Mouse (Mus musculus): ENCODE data around the gene Prkca.

Prkca gene

DNA sequence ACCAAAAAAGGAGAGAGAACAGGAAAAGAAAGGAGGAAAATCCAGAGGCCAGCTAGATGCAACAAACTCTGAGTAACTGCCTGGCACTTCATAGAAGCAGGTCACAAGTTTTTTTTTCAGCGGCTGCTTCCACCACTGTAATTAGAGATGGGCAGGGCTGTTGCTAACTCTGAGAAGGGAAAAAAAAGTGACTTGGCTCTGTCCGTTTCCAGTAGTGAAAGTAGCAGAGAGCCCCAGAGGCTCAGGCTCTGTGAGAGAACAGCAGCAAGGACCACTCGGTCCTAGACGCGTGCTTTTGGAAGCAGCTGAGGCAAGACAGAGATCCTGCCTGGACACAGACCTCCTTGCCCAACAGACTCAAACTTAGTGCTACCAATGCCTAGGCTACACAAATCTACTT is 7.3 kb downstream of the Prkca start:
- no peak for DNase-seq

- no peak for DNase-seq
Observed at GRCm38 (mm10) chr11:108335536-108335935, 8.2 kb downstream of the Prkca start.

DNA sequence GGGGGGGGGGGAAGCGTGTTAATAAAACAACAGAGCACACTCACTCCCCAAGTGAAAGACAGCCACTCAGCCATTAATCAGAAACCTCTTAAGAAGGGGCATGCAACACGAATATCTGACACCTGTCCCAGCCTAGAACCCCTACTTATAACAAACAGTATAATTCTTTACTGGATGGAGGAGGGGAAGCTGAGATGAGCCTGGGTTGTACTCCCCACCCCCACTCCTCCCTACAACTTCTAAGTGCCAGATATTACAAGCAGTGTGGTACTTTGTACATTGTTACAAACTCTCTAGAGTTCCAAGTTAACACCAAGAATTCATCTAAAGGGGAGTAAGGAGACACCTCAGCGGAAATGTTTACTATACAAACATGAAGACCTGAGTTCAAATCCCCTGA is 9.1 kb downstream of the Prkca start:
- no peak for DNase-seq

- DNase-seq: no peak
Observed at GRCm38 (mm10) chr11:108333583-108334379, 9.9 kb downstream of the Prkca start.

DNA sequence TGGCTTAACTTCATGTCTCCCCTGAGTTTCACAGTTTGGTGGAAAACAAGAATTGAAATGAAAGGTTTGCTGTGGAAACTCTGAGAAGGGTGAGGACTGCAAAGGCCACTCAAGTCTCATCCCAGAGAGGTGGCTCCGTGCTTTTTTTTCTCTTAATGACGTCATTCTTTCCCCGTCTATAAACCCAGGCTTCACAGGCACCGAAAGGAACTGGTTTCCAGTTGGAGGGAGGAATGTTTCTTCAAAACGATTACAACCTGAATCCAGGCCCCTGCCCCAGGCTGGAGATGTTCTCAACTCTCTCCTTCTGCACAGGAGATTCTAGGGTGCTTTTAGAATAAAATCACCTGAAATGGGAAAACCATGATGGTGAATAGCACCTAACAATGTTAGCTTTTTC is 10.7 kb downstream of the Prkca start:
- DNase-seq: no peak

DNA sequence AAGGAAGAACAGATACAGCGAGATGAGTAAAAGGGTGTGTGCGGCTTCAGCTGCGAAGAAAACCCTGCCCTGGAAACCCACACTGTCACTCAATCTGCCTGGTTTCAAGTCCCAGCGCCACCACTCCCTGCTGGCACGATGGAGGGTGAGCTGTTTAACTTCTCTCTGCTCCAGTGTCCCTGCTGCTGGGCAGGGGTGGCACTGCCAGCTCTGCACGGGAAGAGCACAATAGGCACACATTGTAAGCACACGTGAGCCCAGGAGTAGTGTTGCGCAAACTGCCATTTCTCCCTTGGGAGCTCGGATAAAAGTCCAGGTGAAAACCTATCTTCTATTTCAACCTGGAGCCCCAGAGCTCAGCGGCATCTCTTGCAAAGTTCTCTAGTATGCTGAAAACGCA is 12.9 kb downstream of the Prkca start:
- no peak for DNase-seq

DNA sequence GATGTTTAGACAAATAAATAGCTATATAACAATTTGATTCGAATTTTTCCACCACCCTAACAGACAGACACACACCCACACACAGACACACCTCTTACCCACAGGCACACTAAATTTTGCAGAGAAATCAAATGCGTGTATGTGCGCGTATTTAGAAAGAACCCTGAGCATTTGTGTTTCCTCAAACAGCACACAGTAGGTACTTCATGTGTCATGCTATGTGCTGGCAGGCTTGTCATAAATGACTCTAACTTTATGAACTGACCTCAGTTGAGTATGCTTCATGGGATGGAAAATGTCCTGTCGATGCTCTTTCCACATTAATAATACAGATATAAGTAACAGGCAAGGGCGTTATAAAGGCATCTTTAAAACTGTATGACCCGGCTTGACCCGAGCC is 17.8 kb downstream of the Prkca start:
- no peak for DNase-seq

- DNase-seq: no peak
Observed at GRCm38 (mm10) chr11:108322156-108322555, 21.6 kb downstream of the Prkca start.

- no peak for DNase-seq
Observed at GRCm38 (mm10) chr11:108320561-108320960, 23.2 kb downstream of the Prkca start.

DNA sequence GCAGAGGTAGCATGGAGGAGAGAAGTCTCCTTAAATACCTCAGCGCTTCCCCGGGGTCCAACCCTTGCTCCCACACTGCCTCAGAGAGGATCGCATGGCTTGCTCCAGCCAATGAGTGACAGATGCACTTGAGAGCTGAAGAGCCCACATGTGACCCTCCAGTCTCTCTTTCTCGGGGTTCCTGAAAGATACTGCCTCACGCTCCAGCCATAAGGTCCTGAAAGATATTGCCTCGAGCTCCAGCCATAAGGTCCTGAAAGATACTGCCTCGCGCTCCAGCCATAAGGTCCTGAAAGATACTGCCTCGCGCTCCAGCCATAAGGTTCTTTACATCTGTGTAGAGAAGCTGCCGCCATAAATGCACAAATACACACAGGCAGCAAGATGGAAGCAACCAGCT is 24.6 kb downstream of the Prkca start:
- no peak for DNase-seq

GRCm38 (mm10) chr11:108317878-108318277 is 25.9 kb downstream of the Prkca start:
- no peak for DNase-seq

- no peak for DNase-seq
Observed at GRCm38 (mm10) chr11:108315736-108316135, 28.0 kb downstream of the Prkca start.

DNA sequence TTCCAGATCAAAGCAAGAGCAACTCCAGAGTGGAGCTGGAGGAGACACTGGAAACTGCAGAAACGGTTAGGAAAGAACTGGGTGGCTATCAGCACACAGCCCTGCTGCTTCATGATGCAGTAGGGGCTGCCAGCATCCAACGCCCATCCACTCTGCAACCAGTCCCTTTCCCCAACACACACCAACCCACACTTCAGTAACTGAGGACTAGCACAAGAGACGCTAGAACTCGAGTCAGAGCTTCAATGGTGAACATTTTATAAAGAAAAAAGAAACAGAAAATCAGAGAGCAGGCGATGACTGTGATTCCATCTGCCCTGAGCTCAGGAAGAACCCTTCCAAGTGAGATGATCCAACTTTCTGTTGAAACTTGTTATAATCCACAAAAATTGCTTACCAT is 31.2 kb downstream of the Prkca start:
- DNase-seq: no peak

- no peak for DNase-seq
Observed at GRCm38 (mm10) chr11:108311912-108312311, 31.8 kb downstream of the Prkca start.

GRCm38 (mm10) chr11:108309791-108310190 is 33.9 kb downstream of the Prkca start:
- no peak for DNase-seq

DNA sequence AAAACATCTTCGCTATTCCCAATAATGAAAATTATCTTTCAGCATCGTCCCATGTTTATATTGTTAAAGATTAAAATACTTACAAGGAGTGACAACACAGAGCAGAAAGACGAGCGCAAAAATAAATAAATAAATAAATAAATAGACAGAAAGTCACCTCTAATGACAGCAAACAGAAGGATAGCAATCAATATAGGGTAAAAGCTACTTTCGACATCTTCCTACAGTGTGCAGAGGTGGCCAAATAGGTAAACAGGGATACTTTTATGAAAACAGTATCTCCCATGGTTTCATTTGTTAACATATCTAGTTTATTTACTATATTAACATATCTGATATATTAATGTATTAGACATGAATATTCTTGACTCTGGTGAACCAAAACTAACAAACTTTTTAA is 35.5 kb downstream of the Prkca start:
- DNase-seq: no peak

DNA sequence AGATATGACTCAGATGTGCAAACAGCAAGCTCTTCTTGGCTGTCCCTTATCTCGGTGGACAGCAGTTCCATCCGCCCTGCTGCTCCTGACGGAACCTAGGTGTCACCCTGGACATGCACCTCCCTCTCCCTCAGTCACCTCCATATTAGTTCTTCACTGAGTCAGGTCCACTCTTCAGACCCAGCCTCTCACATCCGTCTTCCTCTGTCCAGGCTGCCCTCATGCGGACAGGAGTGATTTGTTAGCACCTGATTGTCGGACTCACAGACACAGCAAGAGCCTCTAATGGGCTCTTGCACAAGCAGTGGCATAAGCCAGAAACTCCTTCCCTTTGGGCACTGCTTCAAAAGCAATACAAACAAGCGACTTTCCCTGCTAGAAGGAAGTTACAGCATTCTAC is 36.5 kb downstream of the Prkca start:
- DNase-seq: no peak

- DNase-seq: no peak
Observed at GRCm38 (mm10) chr11:108303787-108304186, 39.9 kb downstream of the Prkca start.

DNA sequence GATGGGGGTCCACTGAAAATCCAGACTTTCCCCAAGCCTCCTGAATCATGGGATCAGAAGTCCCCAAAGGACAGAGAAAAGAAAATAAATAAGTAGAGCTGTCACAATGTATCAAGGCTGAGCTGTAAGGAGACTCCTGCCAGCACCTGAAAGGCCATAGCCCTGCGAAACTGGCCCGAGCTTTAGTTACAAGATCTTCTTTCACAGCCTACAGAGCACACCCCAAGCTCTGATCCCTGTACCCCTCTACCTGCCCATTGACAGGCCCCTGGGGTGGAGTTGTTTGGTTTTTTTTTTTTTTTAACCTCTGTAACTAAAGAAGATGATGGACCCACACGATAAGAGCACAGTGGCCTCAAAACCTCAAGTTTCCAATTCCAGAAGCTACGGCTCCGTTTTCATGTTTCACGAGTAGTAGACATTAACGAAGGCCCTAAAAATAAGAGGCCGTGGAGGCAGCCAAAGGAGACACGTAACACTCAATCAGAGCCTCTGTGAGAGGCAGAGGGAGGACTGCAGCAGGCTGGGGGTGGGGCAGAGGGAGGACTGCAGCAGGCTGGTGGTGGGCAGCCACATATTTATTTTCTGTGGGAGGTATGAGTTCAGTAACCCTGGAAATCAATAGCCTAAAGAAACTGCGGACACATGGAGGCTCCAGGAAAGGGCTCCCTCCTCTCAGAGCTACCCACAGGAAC is 41.8 kb downstream of the Prkca start:
- no peak for DNase-seq

- DNase-seq: no peak
Observed at GRCm38 (mm10) chr11:108301036-108301435, 42.7 kb downstream of the Prkca start.

- DNase-seq: no peak
Observed at GRCm38 (mm10) chr11:108300443-108300842, 43.3 kb downstream of the Prkca start.

DNA sequence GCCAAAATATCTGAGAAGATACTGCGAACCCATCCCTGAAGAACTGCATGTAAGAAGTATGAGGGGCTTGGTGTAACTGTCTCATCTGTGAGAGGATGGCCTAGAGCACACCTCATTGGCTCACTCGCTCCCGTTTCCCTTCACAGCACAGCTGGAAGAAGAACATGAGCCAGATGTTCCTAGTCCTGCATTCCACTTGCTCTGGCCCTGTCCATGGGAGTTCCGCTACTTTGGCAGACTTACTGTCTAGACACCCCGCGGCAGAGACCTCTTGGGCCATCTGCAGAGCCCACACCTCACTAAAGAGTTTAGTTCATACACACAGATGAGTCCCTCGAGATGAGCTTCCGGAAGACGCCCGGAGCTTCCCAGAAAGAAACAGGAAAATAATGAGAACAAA is 43.8 kb downstream of the Prkca start:
- DNase-seq: no peak

- no peak for DNase-seq
Observed at GRCm38 (mm10) chr11:108297956-108298355, 45.8 kb downstream of the Prkca start.

DNA sequence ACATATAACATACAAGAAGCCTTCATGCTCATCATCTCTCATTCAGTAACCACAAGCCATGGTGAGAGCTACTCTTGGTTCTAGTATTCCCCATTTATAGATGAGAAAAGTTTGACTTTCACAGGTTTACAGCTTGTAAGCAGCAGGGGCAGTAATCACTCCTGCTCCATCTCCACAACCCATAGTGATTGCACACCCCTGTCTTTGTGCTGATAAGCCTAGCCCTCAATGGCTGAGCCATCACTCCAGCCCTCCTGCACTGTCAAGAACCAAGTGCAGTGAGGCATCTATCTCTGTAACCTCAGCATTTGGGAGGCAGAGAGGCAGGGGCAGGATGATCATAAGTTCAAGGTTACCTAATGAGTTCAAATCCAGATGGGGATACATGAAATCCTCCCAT is 48.4 kb downstream of the Prkca start:
- DNase-seq: no peak
